Mouse (Mus musculus) forebrain, embryonic 11.5 days (tissue): ENCODE measurements around the gene Isoc2a. TPM values are rescaled to one million over a fixed set of nuclear protein-coding genes. Genes with fewer than 3 reads are reported as not detected.
"Not testable (repeated sequence)": the region's sequence is repeated elsewhere in the genome, so short reads cannot be mapped to it uniquely, and the experiment has no call there.

Experiments used
- ATAC-seq: fragments of 200-750 bp; cut with Nextera tagmentation; replicated peaks from 2 replicates; pipeline ENCODE4 v1.8.0; 2017; ENCODE audit warnings: moderate TSS enrichment; ENCODE audit not compliant: low FRiP score
- DNase-seq: peaks from one replicate; pipeline ENCODE4 v3.0.0-alpha.2; 2017; ENCODE audit warnings: low spot score
- H3K27ac ChIP-seq: fragments of 300-500 bp; sonication (generic); 2 replicates; pipeline ENCODE4 v1.5.1; 2014; ENCODE audit warnings: low read depth, low read length
- H3K27me3 ChIP-seq: fragments of 300-500 bp; sonication (generic); 2 replicates; pipeline ENCODE4 v1.6.1; 2014; ENCODE audit warnings: mild to moderate bottlenecking, low read length, mixed read lengths; ENCODE audit not compliant: control insufficient read depth, insufficient read depth
- H3K36me3 ChIP-seq: fragments of 300-500 bp; sonication (generic); 2 replicates; pipeline ENCODE4 v1.6.1; 2014; ENCODE audit warnings: mild to moderate bottlenecking, low read length, moderate library complexity, mixed read lengths; ENCODE audit not compliant: control insufficient read depth, insufficient read depth
- H3K4me1 ChIP-seq: fragments of 300-500 bp; sonication (generic); replicated peaks from 2 replicates; pipeline ENCODE4 v1.6.1; 2014; ENCODE audit warnings: low read length, mixed read lengths; ENCODE audit not compliant: control insufficient read depth, insufficient read depth
- H3K4me2 ChIP-seq: fragments of 300-500 bp; sonication (generic); 2 replicates; pipeline ENCODE4 v1.6.1; 2014; ENCODE audit warnings: low read depth, mild to moderate bottlenecking, low read length, moderate library complexity, mixed read lengths; ENCODE audit not compliant: severe bottlenecking
- H3K4me3 ChIP-seq: fragments of 300-500 bp; sonication (generic); 2 replicates; pipeline ENCODE4 v1.5.1; 2014; ENCODE audit warnings: low read depth, low read length
- H3K9ac ChIP-seq: fragments of 300-500 bp; sonication (generic); 2 replicates; pipeline ENCODE4 v1.6.1; 2014; ENCODE audit warnings: low read length
- H3K9me3 ChIP-seq: fragments of 300-500 bp; sonication (generic); 2 replicates; pipeline ENCODE4 v1.6.1; 2016; ENCODE audit warnings: low read length, mixed read lengths; ENCODE audit not compliant: control insufficient read depth
- WGBS: fragments of 180-500 bp; shearing (Covaris S2); extraction: QIAGEN DNeasy Blood & Tissue Kit; methylation state at CpG from one replicate; pipeline ENCODE4 v1.1.7; 2014; 5-methylcytosine and 5-hydroxymethylcytosine counted together
- polyA plus RNA-seq: library from polyadenylated mRNA; unstranded; fragments of >200 nt; fragmentation: Nextera tagmentation; extraction: Ambion mirVana; gene quantifications from 2 replicates; pipeline ENCODE4 v1.2.1, GENCODE M21; 2014

Isoc2a gene
- polyA plus RNA-seq, 1 experiment from 2014 or later = 0.75 TPM

DNA sequence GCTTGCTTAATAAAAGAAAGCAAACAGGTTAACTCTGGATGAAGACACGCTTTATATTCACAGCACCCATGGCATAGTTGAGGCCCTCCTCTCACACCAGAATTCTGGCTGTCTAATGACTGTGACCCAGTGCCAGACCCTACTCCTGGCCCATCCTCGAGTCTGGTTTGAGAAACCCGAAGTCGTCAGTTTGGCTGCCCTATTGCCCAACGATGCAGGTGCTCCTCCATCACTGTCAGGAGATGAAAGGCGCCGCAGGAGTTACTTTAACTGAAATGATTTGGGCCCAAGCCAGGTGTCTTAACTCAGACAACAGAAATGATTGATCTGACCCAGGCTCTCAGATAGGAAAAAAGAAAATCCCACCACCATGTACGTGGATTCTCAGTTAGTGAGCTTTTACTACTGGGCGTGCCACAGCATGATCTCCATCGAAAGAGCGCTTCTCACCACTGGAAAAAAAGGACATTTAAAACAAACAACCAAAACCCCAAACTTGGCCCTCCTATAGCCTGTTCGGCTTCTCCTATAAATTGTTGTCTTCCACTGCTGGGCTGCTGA is 17.5 kb upstream of the Isoc2a start:
- Histone ChIP-seq H3K4me3 (no peak overlapping the region), H3K9ac (no peak overlapping the region), H3K36me3 (no peaks in the 10 kb centered on the region), H3K4me2 (no peak overlapping the region), H3K9me3 (no peaks in the 10 kb centered on the region), H3K27me3 (no peaks in the 10 kb centered on the region), H3K4me1 (no peaks in the 10 kb centered on the region), H3K27ac (no peak overlapping the region)
- DNase-seq (no peak), ATAC-seq (no peak)
- WGBS = 89% methylated on average over 12 of the region's 12 CpGs

DNA sequence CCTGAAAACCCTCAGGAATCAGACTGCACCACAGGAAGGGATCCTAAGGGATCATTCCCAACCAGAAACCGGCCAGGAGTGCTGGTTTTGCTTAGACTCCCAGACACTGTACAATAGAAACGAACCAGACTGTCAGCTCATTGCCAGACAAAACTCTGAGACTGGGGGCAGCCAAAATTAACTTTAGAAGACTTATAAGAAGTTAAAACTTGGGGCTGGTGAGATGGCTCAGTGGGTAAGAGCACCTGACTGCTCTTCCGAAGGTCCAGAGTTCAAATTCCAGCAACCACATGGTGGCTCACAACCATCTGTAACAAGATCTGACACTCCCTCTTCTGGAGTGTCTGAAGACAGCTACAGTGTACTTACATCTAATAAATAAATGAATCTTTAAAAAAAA is 16.0 kb upstream of the Isoc2a start:
- not testable (repeated sequence) for H3K36me3 ChIP-seq, H3K27ac ChIP-seq, H3K9me3 ChIP-seq, DNase-seq, ATAC-seq, H3K4me2 ChIP-seq, H3K27me3 ChIP-seq, H3K4me1 ChIP-seq, H3K4me3 ChIP-seq, H3K9ac ChIP-seq
- 75% methylated on average over 3 of the region's 3 CpGs for WGBS

GRCm38 (mm10) chr7:4863041-4863440 is 13.9 kb upstream of the Isoc2a start:
- no peak overlapping the region for H3K9ac ChIP-seq
- H3K4me2 ChIP-seq = no peak overlapping the region
- no peak for ATAC-seq
- no peaks in the 10 kb centered on the region for H3K27me3 ChIP-seq
- no peak overlapping the region for H3K27ac ChIP-seq
- H3K36me3 ChIP-seq = no peaks in the 10 kb centered on the region
- no peak for DNase-seq
- WGBS = 62% methylated on average over 1 of the region's 1 CpGs
- H3K9me3 ChIP-seq = no peaks in the 10 kb centered on the region
- peaks cover 6% of the 10 kb centered on the region; the same call in 1 of the 2 replicates for H3K4me1 ChIP-seq
- H3K4me3 ChIP-seq = no peak overlapping the region

DNA sequence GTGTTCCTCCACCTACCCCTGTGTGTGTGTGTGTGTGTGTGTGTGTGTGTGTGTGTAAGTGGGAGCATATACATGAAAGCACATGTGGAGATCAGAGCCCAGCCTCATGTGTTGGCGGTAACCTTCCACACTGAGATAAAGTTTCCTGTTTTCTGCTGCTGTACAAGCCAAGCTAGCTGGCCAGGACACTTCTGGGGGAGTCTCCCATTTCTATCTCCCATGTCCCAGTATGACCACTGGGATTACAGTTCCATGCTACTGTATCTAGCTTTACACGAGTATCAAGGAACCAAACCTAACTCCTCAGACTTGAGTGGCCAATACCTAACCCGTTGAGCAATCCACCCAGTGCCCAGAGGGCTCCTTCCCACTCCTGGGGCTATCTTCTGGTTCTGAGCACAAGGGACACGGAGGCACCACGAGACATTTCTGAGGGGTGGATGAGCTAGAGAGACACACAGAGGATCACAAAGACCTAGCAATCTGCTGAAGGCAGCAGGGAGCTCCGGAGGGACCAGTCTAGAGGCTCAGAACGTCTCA is 13.3 kb upstream of the Isoc2a start:
- no peaks in the 10 kb centered on the region for H3K27me3 ChIP-seq
- no peaks in the 10 kb centered on the region for H3K36me3 ChIP-seq
- H3K9me3 ChIP-seq = no peaks in the 10 kb centered on the region
- ATAC-seq = no peak
- peaks cover 6% of the 10 kb centered on the region; the same call in 1 of the 2 replicates for H3K4me1 ChIP-seq
- no peak overlapping the region for H3K4me3 ChIP-seq
- WGBS = 77% methylated on average over 7 of the region's 7 CpGs
- H3K9ac ChIP-seq = no peak overlapping the region
- DNase-seq = no peak
- H3K4me2 ChIP-seq = no peak overlapping the region
- no peak overlapping the region for H3K27ac ChIP-seq

- WGBS = 83% methylated on average over 5 of the region's 5 CpGs
- ATAC-seq (no peak), DNase-seq (no peak)
- no peak overlapping the region for H3K9ac ChIP-seq
- H3K9me3 ChIP-seq = no peaks in the 10 kb centered on the region
- no peak overlapping the region for H3K4me2 ChIP-seq
- H3K27ac ChIP-seq = no peak overlapping the region
- H3K36me3 ChIP-seq = no peaks in the 10 kb centered on the region
- H3K4me3 ChIP-seq = no peak overlapping the region
- H3K4me1 ChIP-seq = peaks cover 6% of the 10 kb centered on the region; the same call in 1 of the 2 replicates
- no peaks in the 10 kb centered on the region for H3K27me3 ChIP-seq
Observed at GRCm38 (mm10) chr7:4864130-4864845, 12.7 kb upstream of the Isoc2a start.

GRCm38 (mm10) chr7:4865090-4865489 is 11.9 kb upstream of the Isoc2a start:
- Histone ChIP-seq H3K9me3 (no peaks in the 10 kb centered on the region), H3K9ac (no peak overlapping the region), H3K27me3 (no peaks in the 10 kb centered on the region), H3K4me2 (no peak overlapping the region; the same call in 1 of the 2 replicates), H3K36me3 (no peaks in the 10 kb centered on the region), H3K4me1 (peaks cover 6% of the 10 kb centered on the region; the same call in 1 of the 2 replicates), H3K4me3 (no peak overlapping the region; the same call in 1 of the 2 replicates), H3K27ac (no peak overlapping the region)
- DNase-seq (no peak), ATAC-seq (0 out of 2 replicates have a peak, but pooled peaks have one; percentile 32)
- 54% methylated on average over 5 of the region's 5 CpGs for WGBS

- H3K4me2 ChIP-seq = peak overlapping the region; percentile 70
- DNase-seq = peak; percentile 95
- no peaks in the 10 kb centered on the region for H3K36me3 ChIP-seq
- H3K9me3 ChIP-seq = no peaks in the 10 kb centered on the region
- no peak overlapping the region for H3K27ac ChIP-seq
- H3K27me3 ChIP-seq = no peaks in the 10 kb centered on the region
- H3K4me3 ChIP-seq = peak overlapping the region; percentile 58
- ATAC-seq = peak; percentile 100
- peak overlapping the region; percentile 64 for H3K9ac ChIP-seq
- peaks cover 6% of the 10 kb centered on the region; the same call in 1 of the 2 replicates for H3K4me1 ChIP-seq
- WGBS = 4% methylated on average over 40 of the region's 40 CpGs
Observed at GRCm38 (mm10) chr7:4865579-4866493, 11.1 kb upstream of the Isoc2a start.

DNA sequence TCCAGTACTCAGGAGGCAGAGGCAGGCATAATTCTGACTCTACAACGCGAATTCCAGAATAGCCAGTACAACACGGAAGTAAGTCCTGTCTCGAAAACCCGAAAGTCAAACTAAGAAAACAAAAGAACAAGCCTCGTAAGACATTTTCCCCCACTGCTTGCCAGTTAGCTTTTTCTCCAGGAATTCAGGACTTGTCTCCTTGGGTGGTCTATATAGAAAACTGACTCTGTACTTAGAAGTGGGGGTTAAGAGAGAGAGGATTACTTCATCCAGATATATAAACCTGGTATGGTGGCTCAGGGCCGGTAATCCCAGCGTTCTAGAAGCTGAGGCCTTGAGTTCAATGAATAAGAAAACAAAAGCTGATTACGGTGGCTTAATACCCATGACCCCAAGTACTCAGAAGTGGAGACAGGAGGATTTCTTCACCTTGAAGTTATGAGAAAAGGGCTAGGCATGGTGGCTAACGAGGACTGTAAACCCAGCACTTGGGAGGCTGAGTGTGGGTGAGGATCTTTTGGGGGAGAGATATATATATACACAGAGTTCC is 10.2 kb upstream of the Isoc2a start:
- Histone ChIP-seq H3K4me1 (peaks cover 6% of the 10 kb centered on the region; the same call in 1 of the 2 replicates), H3K4me3 (peak overlapping the region; percentile 58), H3K9ac (peak overlapping the region; percentile 64), H3K27ac (no peak overlapping the region), H3K36me3 (no peaks in the 10 kb centered on the region), H3K27me3 (no peaks in the 10 kb centered on the region), H3K4me2 (peak overlapping the region; percentile 70), H3K9me3 (no peaks in the 10 kb centered on the region)
- WGBS = 33% methylated on average over 10 of the region's 10 CpGs
- no peak for DNase-seq
- no peak for ATAC-seq
